Mouse (Mus musculus) stomach, postnatal 0 days (tissue): ENCODE results near the gene Rrbp1.

Experiments used
- CTCF ChIP-seq: IDR thresholded peaks from 2 replicates; pipeline ENCODE4 v1.5.1; 2016; ENCODE audit warnings: antibody characterized with exemption, low read depth, mild to moderate bottlenecking, moderate library complexity
- EP300 ChIP-seq: optimal IDR thresholded peaks from 2 replicates; pipeline ENCODE3; 2016; ENCODE audit warnings: antibody characterized with exemption

DNA sequence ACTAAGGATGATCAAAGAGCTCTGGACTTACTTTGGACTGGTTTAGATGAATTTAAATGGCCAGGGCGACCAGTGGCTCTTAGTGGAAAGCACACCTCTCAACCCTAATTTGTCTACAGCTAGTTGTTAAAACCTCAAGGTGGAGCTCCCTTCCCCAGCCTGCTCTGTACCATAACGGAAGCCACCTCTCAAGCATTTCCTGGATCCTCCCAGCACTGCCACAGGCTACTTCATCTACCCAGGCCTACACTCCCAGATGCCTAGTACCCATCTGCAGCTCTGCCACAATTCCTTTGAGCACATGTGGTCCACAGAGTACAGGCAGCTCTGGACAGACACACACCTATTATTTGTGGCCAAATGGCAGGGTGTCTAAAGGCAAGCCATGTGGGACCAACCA is 27.6 kb downstream of the Rrbp1 start:
- TF ChIP-seq CTCF: peak; percentile 24; the same call in 1 of the 2 replicates
- TF ChIP-seq EP300: no peak
